Mouse (Mus musculus) gastrocnemius, adult 8-10 months (tissue): Measurements from ENCODE around the gene Inpp5k. TPM values are rescaled to one million over a fixed set of nuclear protein-coding genes. Genes with fewer than 3 reads are reported as not detected.

ENCODE experiments used
- DNase-seq, 2 experiments: peaks; one replicate each; pipeline ENCODE4 v3.0.0; 2022; ENCODE audit warnings: low spot score in 2 of 2
- total RNA-seq, 4 experiments: library from RNA; stranded (reverse); gene quantifications; 2 replicates each; pipeline ENCODE4 v1.2.4; 2022

Inpp5k gene
- total RNA-seq, 4 experiments from 2014 or later = 20.2 to 25.3 (median 23.6) TPM

DNA sequence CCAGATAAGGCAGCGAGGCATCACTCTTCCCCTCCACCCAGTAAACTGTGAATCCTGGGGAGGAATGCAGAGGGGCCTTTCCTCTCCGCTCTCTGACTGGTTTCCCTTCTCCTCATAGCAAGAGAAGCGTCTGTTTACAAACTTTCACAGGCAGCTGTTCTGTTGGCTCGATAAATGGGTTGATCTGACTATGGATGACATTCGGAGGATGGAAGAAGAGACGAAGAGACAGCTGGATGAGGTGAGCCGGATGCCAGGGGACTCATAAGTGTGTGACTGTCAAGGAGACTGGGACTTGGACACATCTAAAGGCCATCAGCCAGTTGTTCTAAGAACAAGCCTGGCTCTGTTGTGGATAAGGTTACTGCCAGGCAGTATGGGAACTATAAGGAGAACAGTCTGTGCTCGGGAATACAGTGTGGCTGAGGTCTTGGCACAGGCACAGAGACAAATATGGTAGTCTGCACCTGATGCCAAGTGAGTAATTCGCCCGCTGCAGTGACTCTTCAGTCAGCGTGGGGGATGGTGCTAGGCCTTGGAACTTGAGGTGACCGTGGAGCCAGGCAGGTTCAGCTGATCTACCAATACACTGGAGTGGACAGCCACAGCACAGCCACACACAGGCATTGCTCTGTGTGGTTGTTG, 10.5 kb upstream of the Inpp5k start:
- peak; percentile 79 to 82 for DNase-seq

DNA sequence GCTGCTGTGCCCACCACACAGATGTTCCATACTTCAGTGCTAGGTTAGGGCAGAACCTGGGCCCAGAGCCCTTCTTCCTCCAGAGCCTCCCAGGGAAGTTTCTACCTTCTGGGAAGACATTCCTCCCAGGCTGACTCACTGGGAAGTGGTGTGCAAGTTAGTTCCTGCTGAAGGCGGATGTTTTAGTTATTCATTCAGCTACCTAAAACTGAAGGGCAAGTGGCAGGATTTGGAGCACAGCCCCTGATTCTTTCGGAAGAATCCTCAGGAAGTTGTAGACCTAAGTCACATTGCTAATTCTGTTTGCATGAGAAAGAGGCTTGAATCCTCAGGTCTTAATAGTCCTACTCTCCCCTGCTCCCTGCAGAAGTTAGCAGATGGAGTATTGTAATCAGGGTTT, 9.4 kb upstream of the Inpp5k start:
- DNase-seq = no peak

DNA sequence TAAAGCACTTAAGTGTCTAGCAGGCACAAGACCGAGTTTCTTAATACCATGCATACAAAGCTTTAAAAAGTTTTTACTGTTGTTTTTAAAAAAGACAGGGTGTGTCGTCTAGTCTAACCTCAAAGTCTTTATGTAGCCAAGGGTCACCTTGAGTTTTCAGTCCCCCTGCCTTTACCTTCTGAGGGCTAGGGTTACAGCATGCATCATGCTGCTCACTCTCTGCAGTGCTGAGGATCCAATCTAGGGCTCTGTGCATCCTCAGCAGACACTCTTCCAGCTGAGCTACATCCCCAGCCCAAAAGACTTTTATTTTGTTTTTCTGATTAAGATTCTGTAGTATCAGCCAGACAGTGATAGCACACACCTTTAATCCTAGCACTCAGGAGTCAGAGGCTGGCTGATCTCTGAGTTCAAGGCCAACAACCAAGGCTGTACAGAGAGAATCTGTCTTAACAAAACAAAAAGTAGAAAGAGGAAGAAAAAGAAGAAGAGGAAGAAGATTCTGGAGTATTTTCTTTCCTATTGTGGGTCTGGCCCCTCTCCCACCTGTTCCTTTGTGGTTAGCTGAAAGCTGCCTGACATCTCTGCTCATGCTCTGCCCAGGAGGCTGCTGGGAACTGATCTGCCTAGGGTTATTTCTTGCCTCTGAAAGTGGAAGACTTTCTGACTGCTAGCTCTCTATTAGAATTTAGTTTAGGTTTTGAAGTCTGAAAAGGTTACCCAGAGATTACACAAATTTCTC, 8.0 kb upstream of the Inpp5k start:
- no peak for DNase-seq

DNA sequence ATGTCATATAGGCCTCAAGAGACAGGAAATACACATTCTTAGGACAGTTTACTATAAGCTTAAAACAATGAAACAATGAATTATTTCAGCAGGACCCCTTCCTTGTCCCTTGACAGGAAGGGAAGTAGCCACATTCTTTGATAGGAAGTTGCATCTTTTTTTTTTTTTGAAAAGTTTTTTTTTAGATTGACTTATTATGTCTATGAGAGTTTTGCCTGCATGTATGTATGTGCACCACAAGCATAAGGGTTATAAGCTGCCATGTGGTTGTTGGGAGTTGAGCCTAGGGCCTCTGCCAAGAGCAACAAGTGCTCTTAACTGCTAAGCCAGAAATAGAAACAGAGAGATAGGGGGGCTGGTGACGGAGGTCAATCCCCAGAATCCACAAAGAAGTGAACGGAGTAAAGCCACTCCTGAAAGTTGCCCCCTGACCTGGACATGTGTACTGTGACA, 6.7 kb upstream of the Inpp5k start:
- DNase-seq = no peak

DNA sequence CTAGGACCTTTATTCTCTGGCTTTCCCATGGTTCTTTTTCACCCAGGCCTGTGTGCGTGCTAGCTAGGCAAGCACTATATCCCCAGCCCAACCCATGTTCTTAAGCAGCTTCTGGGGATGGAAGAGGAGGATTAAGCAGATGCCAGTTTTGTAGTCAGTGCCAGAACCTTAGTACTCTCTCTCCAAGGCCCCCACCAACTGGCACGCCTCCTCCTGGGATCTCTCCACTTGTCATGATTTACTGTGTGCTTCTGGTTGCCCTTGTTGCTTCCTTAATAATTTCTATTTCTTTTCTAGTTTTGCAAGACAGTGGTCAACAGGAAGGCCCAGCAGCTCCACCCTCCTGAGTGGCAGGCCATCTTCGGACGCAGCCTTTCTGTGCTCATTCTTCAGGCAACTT, 5.0 kb upstream of the Inpp5k start:
- no peak for DNase-seq

DNA sequence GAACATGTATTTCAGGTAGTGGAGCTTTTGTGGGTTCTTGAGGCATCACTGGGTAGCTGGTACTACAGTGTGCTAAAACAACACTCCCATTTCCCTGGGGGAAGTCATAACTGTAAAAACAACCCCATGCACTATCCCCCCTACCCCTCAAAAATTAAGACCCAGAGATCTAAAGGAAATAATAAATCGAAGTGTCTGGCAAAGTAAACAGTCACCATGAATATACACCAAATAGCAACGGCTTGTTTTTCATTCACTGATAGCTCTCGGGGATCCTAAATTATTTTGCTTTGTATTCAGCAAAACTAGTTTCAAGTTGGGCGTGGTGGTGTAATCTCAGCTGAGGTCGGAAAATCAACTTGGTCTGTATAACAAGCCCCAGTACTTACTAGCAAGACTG, 690 bp upstream of the Inpp5k start:
- no peak for DNase-seq

DNA sequence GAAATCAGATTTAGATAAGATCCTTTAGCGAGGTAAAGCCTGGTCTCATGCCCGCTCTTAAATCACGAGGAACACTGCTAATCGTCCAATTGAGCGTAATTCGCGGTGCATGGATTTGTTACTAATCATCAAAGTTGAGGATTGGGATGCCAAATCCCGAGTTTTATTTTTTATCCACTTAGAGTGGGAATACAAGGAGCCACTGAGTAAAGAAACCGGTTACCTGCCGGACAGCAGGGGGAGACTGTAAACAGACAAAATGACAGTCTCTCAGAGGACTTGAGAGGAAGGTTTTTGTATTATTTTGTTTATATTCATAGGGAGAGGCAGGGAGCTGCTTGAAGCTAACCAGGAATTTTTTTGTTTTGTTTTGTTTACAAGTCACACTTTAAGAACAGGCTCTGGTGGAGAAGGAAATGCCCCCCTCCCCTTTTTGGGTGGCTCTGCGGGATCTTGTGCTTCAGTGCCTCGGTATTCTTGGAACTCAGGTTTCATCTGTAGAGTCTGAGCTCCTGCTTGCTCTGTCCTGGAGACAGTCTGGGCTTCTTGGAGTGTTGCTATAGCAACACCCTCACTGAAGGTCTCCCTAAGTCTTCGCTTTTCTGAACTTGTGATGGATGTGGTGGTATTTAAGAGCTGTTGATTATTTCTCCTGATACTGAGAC, 905 bp downstream of the Inpp5k start:
- no peak for DNase-seq

DNA sequence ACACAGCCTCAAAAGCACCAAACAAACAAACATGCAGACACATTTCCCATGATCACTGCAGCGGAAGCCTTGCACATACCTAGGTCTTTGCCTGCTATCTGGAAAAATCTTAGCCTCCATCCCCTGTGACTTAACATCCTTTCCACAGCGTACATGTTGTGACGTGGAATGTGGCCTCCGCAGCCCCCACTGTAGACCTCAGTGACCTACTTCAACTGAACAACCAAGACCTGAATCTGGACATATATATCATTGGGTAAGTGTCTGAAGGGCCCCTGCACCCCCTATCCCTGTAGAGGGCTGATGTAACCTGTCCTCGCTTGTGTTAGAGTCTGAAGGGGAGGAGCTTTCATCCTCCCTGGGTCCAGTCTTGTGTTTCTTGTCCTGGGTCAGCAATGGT, 2.1 kb downstream of the Inpp5k start:
- DNase-seq = no peak

DNA sequence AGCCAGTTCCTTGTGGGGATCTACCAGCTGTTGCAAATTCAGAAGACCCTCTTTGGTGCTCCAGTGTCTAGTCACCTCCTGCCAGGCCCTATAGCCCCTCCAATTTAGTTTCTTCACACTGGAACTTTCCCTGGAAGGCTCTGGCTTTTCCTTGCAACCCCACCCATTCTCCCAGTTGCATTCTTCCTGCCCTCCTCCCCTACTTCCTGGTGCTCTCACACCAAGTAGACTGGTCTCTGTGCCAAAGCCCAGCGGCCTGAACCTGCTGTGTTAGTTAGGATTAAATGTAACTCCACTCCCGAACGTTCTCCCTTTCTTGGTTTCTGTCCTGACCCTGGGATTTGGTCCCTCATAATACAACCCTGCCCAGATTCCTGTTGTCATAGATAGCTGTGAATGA, 4.0 kb downstream of the Inpp5k start:
- DNase-seq = no peak

DNA sequence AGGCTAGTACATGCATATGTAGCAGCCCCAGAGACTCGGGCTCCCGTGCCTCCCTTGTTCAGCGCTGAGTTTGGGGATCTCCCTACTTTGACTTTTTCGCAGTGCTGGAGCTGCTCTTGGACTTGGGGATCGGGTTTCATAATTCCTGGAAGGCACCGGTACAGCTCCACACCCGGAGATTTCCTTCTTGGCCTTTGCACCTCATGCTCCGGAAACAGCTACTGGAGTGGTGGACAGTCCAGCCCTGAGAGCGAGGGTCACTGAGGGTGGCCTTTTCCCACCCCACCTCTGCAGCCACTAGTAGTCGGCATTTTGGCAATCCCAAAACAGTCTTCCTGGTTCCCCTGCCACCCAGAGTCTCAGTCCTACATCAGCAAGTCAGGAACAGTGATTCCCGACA, 4.5 kb downstream of the Inpp5k start:
- peak in 1 of 2 experiments; percentile 51 for DNase-seq

DNA sequence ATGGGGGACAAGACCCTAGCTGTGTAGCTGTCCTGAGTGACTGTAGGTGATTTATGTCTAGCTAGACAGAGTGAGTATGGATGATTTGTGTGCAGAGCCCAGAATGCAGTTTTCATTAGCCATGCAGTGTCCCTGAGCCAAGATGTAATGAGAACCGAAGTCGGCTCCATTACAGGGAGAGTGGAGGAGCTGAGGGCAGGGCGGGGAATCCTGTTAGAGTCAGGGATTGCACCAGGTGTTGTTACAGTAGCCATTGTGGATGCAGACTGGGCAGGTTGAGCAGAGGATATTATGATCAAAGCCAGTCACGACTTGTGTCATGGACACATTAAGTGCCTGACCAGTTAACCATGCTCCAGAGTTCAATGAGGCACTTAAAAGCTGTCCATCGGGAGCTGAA, 12.5 kb downstream of the Inpp5k start:
- DNase-seq = no peak

DNA sequence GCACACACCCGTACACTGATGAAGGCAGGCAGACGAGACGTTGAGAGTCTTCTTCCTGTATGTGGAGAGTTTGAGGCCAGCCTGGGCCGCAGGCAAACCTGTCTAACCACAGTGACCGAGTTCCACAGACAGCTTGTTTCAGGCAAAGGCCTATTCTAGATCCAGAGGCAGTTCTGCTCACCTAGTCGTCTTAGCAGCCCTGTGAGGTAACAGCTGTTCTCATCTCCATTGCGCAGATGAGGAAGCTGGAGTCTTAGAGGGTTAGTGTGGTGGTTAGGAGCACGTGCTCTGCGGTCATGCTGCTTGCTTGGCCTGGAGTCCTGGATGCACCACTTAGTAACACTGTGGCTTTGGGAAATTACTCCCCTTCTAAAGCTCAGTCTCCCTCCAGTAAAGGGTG, 13.9 kb downstream of the Inpp5k start:
- no peak for DNase-seq

DNA sequence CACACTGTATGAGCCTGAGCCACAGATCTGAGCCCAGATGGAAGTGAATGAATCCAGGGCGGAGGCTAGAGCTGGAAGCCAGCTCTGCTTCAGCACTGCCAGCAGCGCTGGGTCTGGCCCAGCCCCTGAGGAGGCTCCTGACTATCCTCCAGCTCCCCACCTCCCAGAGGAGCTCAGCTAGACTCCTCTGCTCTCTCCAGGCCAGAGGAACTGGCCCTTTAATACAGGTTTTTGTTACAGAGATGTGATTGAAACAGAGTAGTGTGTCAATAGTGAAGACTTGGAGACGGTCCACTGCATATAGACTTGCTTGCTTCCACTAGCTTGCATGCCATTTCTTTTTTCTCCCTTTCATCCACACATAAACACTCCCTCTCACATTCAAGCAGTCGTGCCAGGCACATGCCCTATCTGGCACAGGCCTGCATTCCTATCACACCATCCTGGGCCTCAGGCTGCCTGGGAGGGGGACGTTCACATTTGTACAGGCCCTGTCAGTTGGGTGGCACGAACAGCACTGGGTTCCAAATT, 17.0 kb downstream of the Inpp5k start:
- DNase-seq = peak; percentile 59 to 74

DNA sequence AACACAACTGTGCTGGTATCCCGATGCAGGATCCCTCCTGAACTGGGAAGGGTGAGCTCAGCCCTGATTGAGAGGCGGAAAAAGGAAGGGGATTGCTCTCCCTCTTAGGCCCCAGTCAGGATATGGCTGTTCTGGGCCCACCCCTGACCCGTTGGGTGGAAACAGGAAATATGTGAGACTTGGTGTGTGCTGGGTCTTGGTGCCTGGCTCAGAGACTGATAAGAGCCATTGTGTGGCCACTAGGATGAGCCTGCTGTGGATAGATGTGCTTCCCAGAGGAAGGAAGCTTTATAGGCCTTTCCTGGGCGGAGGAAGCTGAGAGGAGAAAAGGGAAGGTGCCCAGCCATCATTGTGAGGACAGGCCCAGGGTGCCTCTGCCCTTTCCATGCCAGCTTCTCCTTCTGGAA, 18.4 kb downstream of the Inpp5k start:
- no peak for DNase-seq

DNA sequence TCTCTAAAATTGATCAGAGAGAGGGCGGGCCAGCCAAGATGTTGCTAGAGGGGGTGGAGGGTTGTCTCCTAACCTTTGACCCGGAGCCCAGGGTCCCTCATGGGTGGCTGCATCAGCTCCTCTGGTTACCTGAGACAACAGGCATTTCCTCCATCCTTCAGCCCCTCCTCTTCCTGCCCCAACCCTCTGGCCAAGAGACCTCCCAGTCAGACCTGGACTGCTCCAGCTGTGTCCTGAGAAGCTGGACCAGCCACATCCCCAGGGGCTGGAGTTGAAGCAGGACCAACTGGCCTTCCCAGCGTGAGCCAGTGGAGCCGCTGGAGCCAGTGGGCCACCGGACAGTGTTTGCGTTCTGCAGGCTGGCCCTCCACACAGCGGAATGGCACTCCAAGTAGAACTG, 19.5 kb downstream of the Inpp5k start, which contains the start of gene Myo1c:
TSS of gene Myo1c (plus strand) at position 194 of the 400 bp plus-strand sequence.
- DNase-seq = peak; percentile 62 to 71

DNA sequence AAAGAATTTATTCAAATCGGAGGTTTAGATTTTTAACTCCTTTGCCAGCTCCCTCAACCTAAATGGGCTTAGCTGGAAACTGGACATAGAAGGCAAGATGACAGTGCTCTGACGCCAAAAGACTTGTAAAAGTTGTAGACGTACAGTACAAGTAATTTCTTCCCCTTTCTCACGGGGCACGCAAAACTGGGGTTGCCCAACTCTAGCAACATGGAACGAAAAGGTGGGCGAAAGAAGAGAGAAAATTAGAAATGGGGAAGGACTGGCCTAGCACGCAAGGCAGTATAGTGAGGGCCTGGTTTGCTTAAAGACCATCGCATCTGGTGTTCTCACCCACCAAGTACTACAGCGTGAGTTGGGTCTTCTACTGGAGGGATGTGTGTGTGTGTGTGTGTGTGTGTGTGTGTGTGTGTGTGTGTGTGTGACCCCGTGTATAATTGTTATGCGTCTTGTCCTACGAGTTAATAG, 20.2 kb downstream of the Inpp5k start:
- no peak for DNase-seq

DNA sequence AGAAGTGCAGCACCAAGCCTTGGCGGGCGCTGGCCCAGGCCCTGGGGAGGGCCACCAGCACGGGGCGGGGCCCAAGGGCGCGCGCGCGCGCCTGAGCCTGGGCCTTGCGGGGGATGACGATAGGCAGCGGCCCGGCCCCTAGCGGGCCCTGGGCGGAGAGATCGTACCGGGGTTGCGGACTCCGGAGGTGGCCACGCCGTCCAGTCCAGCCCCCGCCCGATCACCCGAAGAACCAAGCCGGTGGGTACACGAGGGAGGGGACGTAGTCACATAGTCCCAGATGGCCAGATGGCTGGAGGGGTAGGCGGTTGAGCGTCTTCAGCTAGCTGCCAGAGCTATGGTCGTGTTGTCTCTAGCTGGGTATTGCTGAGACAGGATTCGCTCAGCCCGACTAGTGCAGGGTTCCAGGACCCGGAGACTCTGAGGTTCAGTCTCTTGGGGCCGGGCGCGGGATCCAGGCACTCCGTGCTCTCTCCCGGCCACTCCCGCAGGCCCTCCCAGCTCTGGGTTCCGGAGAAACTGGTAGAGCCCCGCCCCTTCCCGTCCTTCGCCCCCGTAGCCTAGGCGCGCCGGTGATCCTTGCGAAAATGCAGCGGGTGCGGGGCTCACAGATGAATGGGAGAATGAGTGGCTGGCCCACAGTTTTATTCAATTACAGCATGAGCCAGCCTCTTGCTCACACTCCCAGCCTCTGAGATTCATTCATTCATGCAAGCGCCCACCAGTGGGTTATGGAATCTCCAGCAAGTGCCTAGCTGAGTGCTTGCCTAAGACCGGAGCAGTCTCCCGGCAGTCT, 20.8 kb downstream of the Inpp5k start:
- peak; percentile 74 to 80 for DNase-seq

DNA sequence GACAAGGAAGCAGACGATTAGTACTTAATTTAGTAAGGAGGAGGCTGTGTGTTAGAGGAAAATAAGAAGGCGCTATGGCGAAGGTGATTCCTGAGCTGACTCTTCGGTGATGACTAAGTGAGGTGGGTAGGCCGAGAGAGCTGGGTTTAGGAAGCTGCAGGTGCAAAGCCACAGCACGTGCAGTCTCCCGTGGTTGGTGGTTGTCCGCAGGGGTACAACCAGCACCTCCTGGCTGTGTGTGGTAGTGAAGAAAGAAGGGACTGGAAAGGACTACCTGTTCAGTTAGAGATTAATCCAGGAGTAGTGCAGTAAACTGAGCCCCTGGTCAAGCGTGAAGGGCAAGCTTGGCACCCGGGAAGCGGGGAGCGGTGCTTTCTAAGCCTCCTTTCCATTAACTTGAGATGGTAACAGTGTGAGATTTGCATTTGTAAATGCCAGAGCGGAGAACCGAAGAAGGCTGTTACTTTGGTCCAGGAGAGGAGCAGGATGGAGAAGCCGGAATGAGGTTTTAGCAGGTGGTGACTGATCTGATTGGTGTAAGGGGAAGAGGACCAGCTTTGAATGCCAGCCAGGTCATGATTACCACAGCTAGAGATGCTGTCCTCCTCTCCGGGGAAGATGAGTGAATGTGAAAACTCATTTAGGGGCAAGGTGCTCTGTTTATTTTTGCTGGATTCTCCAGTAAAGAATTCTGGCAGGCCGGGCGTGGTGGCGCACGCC, 21.6 kb downstream of the Inpp5k start:
- no peak for DNase-seq

DNA sequence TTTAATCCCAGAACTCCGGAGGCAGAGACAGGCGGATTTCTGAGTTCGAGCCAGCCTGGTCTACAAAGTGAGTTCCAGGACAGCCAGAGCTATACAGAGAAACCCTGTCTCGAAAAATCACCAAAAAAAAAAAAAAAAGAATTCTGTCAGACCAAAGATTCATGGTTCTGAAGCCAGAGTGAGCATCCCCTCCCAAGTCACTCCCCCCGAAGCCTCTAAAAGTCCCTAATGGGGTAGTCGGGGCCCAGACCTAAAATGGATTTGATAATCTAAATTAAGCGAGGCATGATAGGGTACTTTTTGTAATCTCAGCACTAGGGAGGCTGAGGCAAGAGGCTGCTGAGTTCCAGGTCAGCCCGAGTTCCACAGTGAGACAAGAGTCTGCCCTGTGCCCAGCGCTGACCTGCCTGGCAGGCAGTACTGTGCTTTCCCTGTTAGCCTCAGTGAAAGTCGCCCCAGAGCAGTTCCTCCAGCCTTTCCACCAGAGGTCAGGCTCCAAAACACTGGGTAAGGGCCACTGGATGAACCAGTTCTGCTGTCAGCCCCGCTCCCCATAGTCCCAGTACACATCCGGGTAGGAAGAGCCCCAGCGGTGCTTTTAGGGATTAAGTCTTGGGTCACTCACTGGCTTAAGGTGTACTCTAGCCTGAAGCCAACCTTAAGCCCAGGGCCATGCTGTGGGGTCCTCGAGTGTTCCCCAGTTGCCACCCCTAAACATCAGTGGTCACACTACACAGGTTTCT, 22.3 kb downstream of the Inpp5k start:
- no peak for DNase-seq
